Mouse (Mus musculus): ENCODE results near the gene Capza2. TPM values are rescaled to one million over a fixed set of nuclear protein-coding genes. Genes with fewer than 3 reads are reported as not detected.
A peak's percentile ranks its signal among the peaks of the same experiment; 100 is the strongest.

Gene Capza2
- polyA plus RNA-seq, 1 experiment from 2014 or later = 238 TPM

GRCm38 (mm10) chr6:17666024-17666423 is 30.0 kb downstream of the Capza2 start:
- no peaks in the 10 kb centered on the region for H3K4me1 ChIP-seq (ENCODE audit: control insufficient read depth, insufficient read depth, low read length)
- no peak for ATAC-seq (ENCODE audit: low FRiP score, low TSS enrichment)

GRCm38 (mm10) chr6:17667813-17668212 is 31.8 kb downstream of the Capza2 start:
- H3K9ac ChIP-seq (ENCODE audit: low read depth, low read length) = no peak overlapping the region
- peaks cover 47% of the 10 kb centered on the region for H3K36me3 ChIP-seq (ENCODE audit: control insufficient read depth, insufficient read depth, low read length)
- no peak for ATAC-seq (ENCODE audit: low FRiP score, low TSS enrichment)
- H3K9me3 ChIP-seq (ENCODE audit: control insufficient read depth, low read length) = no peaks in the 10 kb centered on the region
- no peak overlapping the region for H3K4me2 ChIP-seq (replicated peaks; ENCODE audit: low read depth, low read length)
- no peaks in the 10 kb centered on the region for H3K4me1 ChIP-seq (ENCODE audit: control insufficient read depth, insufficient read depth, low read length)
- no peaks in the 10 kb centered on the region for H3K27me3 ChIP-seq (ENCODE audit: control insufficient read depth, insufficient read depth, low read length)
- 94% methylated on average over 3 of the region's 3 CpGs for WGBS
- H3K27ac ChIP-seq (ENCODE audit: low read depth, low read length) = no peak overlapping the region
- no peak overlapping the region for H3K4me3 ChIP-seq (ENCODE audit: low read length)

More at GRCm38 (mm10) chr6:17666024-17666423, 30.0 kb downstream of the Capza2 start:
- no peak overlapping the region for H3K9ac ChIP-seq (ENCODE audit: low read depth, low read length)
- H3K4me2 ChIP-seq (replicated peaks; ENCODE audit: low read depth, low read length) = no peak overlapping the region
- H3K36me3 ChIP-seq (ENCODE audit: control insufficient read depth, insufficient read depth, low read length) = peaks cover 65% of the 10 kb centered on the region
- H3K9me3 ChIP-seq (ENCODE audit: control insufficient read depth, low read length) = no peaks in the 10 kb centered on the region
- H3K27me3 ChIP-seq (ENCODE audit: control insufficient read depth, insufficient read depth, low read length) = no peaks in the 10 kb centered on the region
- H3K27ac ChIP-seq (ENCODE audit: low read depth, low read length) = no peak overlapping the region
- H3K4me3 ChIP-seq (ENCODE audit: low read length) = no peak overlapping the region

- 98% methylated on average over 12 of the region's 12 CpGs for WGBS
- no peak overlapping the region for H3K4me2 ChIP-seq (replicated peaks; ENCODE audit: low read depth, low read length)
- ATAC-seq (ENCODE audit: low FRiP score, low TSS enrichment) = no peak
- no peaks in the 10 kb centered on the region for H3K4me1 ChIP-seq (ENCODE audit: control insufficient read depth, insufficient read depth, low read length)
- H3K36me3 ChIP-seq (ENCODE audit: control insufficient read depth, insufficient read depth, low read length) = peaks cover 42% of the 10 kb centered on the region
- no peaks in the 10 kb centered on the region for H3K27me3 ChIP-seq (ENCODE audit: control insufficient read depth, insufficient read depth, low read length)
- H3K9ac ChIP-seq (ENCODE audit: low read depth, low read length) = no peak overlapping the region
- H3K9me3 ChIP-seq (ENCODE audit: control insufficient read depth, low read length) = no peaks in the 10 kb centered on the region
- no peak overlapping the region for H3K4me3 ChIP-seq (ENCODE audit: low read length)
- H3K27ac ChIP-seq (ENCODE audit: low read depth, low read length) = no peak overlapping the region
Measured at GRCm38 (mm10) chr6:17668334-17668733, 32.3 kb downstream of the Capza2 start.

GRCm38 (mm10) chr6:17669826-17670225 is 33.8 kb downstream of the Capza2 start:
- ATAC-seq (ENCODE audit: low FRiP score, low TSS enrichment) = no peak
- H3K36me3 ChIP-seq (ENCODE audit: control insufficient read depth, insufficient read depth, low read length) = peaks cover 31% of the 10 kb centered on the region
- no peak overlapping the region for H3K4me3 ChIP-seq (ENCODE audit: low read length)
- no peak overlapping the region for H3K27ac ChIP-seq (ENCODE audit: low read depth, low read length)
- H3K9me3 ChIP-seq (ENCODE audit: control insufficient read depth, low read length) = no peaks in the 10 kb centered on the region
- no peak overlapping the region for H3K9ac ChIP-seq (ENCODE audit: low read depth, low read length)
- no peaks in the 10 kb centered on the region for H3K27me3 ChIP-seq (ENCODE audit: control insufficient read depth, insufficient read depth, low read length)
- H3K4me2 ChIP-seq (replicated peaks; ENCODE audit: low read depth, low read length) = no peak overlapping the region
- H3K4me1 ChIP-seq (ENCODE audit: control insufficient read depth, insufficient read depth, low read length) = no peaks in the 10 kb centered on the region
- WGBS = 89% methylated on average over 2 of the region's 2 CpGs

- no peaks in the 10 kb centered on the region for H3K36me3 ChIP-seq (ENCODE audit: control insufficient read depth, insufficient read depth, low read length)
- 30% methylated on average over 12 of the region's 12 CpGs for WGBS
- no peak overlapping the region for H3K4me2 ChIP-seq (replicated peaks; ENCODE audit: low read depth, low read length)
- no peak overlapping the region for H3K9ac ChIP-seq (ENCODE audit: low read depth, low read length)
- no peaks in the 10 kb centered on the region for H3K9me3 ChIP-seq (ENCODE audit: control insufficient read depth, low read length)
- H3K4me3 ChIP-seq (ENCODE audit: low read length) = no peak overlapping the region
- peak; percentile 64 for ATAC-seq (ENCODE audit: low FRiP score, low TSS enrichment)
- no peaks in the 10 kb centered on the region for H3K27me3 ChIP-seq (ENCODE audit: control insufficient read depth, insufficient read depth, low read length)
- no peaks in the 10 kb centered on the region for H3K4me1 ChIP-seq (ENCODE audit: control insufficient read depth, insufficient read depth, low read length)
- no peak overlapping the region for H3K27ac ChIP-seq (ENCODE audit: low read depth, low read length)
Measured at GRCm38 (mm10) chr6:17675019-17675756, 39.2 kb downstream of the Capza2 start.

GRCm38 (mm10) chr6:17677008-17677407 is 41.0 kb downstream of the Capza2 start:
- no peaks in the 10 kb centered on the region for H3K36me3 ChIP-seq (ENCODE audit: control insufficient read depth, insufficient read depth, low read length)
- no peak overlapping the region for H3K4me3 ChIP-seq (ENCODE audit: low read length)
- H3K27ac ChIP-seq (ENCODE audit: low read depth, low read length) = no peak overlapping the region
- H3K4me2 ChIP-seq (replicated peaks; ENCODE audit: low read depth, low read length) = no peak overlapping the region
- no peaks in the 10 kb centered on the region for H3K4me1 ChIP-seq (ENCODE audit: control insufficient read depth, insufficient read depth, low read length)
- H3K9me3 ChIP-seq (ENCODE audit: control insufficient read depth, low read length) = 0 out of 2 replicates have a peak, but pooled peaks cover 2% of the 10 kb centered on the region
- no peak for ATAC-seq (ENCODE audit: low FRiP score, low TSS enrichment)
- WGBS = 68% methylated on average over 2 of the region's 2 CpGs
- no peaks in the 10 kb centered on the region for H3K27me3 ChIP-seq (ENCODE audit: control insufficient read depth, insufficient read depth, low read length)
- no peak overlapping the region for H3K9ac ChIP-seq (ENCODE audit: low read depth, low read length)

- H3K36me3 ChIP-seq (ENCODE audit: control insufficient read depth, insufficient read depth, low read length) = no peaks in the 10 kb centered on the region
- WGBS = 81% methylated on average over 6 of the region's 6 CpGs
- H3K4me2 ChIP-seq (replicated peaks; ENCODE audit: low read depth, low read length) = no peak overlapping the region
- no peak for ATAC-seq (ENCODE audit: low FRiP score, low TSS enrichment)
- 0 out of 2 replicates have a peak, but pooled peaks cover 2% of the 10 kb centered on the region for H3K9me3 ChIP-seq (ENCODE audit: control insufficient read depth, low read length)
- no peaks in the 10 kb centered on the region for H3K27me3 ChIP-seq (ENCODE audit: control insufficient read depth, insufficient read depth, low read length)
- no peak overlapping the region for H3K9ac ChIP-seq (ENCODE audit: low read depth, low read length)
- no peak overlapping the region for H3K4me3 ChIP-seq (ENCODE audit: low read length)
- H3K27ac ChIP-seq (ENCODE audit: low read depth, low read length) = no peak overlapping the region
- no peaks in the 10 kb centered on the region for H3K4me1 ChIP-seq (ENCODE audit: control insufficient read depth, insufficient read depth, low read length)
Measured at GRCm38 (mm10) chr6:17680266-17680925, 44.4 kb downstream of the Capza2 start.

- no peak overlapping the region for H3K9ac ChIP-seq (ENCODE audit: low read depth, low read length)
- H3K27ac ChIP-seq (ENCODE audit: low read depth, low read length) = no peak overlapping the region
- no peaks in the 10 kb centered on the region for H3K4me1 ChIP-seq (ENCODE audit: control insufficient read depth, insufficient read depth, low read length)
- H3K4me2 ChIP-seq (replicated peaks; ENCODE audit: low read depth, low read length) = no peak overlapping the region
- H3K4me3 ChIP-seq (ENCODE audit: low read length) = no peak overlapping the region
- 0 out of 2 replicates have a peak, but pooled peaks have one; percentile 20 for ATAC-seq (ENCODE audit: low FRiP score, low TSS enrichment)
- H3K9me3 ChIP-seq (ENCODE audit: control insufficient read depth, low read length) = 0 out of 2 replicates have a peak, but pooled peaks cover 2% of the 10 kb centered on the region
- H3K27me3 ChIP-seq (ENCODE audit: control insufficient read depth, insufficient read depth, low read length) = no peaks in the 10 kb centered on the region
- 97% methylated on average over 8 of the region's 8 CpGs for WGBS
- no peaks in the 10 kb centered on the region for H3K36me3 ChIP-seq (ENCODE audit: control insufficient read depth, insufficient read depth, low read length)
Measured at GRCm38 (mm10) chr6:17681810-17682209, 45.8 kb downstream of the Capza2 start.

- H3K9me3 ChIP-seq (ENCODE audit: control insufficient read depth, low read length) = no peaks in the 10 kb centered on the region
- no peak overlapping the region for H3K4me2 ChIP-seq (replicated peaks; ENCODE audit: low read depth, low read length)
- no peak for ATAC-seq (ENCODE audit: low FRiP score, low TSS enrichment)
- no peaks in the 10 kb centered on the region for H3K36me3 ChIP-seq (ENCODE audit: control insufficient read depth, insufficient read depth, low read length)
- WGBS = 82% methylated on average over 5 of the region's 5 CpGs
- H3K9ac ChIP-seq (ENCODE audit: low read depth, low read length) = no peak overlapping the region
- no peak overlapping the region for H3K27ac ChIP-seq (ENCODE audit: low read depth, low read length)
- H3K4me1 ChIP-seq (ENCODE audit: control insufficient read depth, insufficient read depth, low read length) = no peaks in the 10 kb centered on the region
- H3K4me3 ChIP-seq (ENCODE audit: low read length) = no peak overlapping the region
- no peaks in the 10 kb centered on the region for H3K27me3 ChIP-seq (ENCODE audit: control insufficient read depth, insufficient read depth, low read length)
Measured at GRCm38 (mm10) chr6:17688676-17689075, 52.6 kb downstream of the Capza2 start.
